Mouse (Mus musculus): Measurements from ENCODE around the gene Cd200r2.
A peak's percentile ranks its signal among the peaks of the same experiment; 100 is the strongest.
"Not testable (repeated sequence)": the region's sequence is repeated elsewhere in the genome, so short reads cannot be mapped to it uniquely, and the experiment has no call there.

Cd200r2 gene

DNA sequence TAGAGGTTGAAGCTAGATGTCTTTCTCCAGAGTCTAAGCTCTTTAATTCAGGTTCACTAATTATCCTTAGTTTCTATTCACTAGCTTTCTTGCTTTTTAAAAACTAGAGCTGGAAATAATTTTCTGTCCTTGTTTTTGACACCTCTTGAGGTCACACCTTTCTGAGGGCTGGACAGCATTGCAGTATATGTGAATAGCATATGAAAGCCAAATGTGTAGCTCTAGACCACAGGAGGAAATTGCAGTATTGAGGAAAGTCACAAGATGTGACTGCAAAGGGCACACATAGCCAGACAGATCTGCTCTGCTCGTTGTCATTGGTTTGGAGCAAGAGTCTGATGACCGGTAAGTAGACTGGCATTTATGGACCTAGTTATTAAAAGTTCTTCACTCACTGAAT is at the start of gene Cd200r2:
TSS of gene Cd200r2 (plus strand) at position 301 of the 400 bp plus-strand sequence.
- no peak for DNase-seq

DNA sequence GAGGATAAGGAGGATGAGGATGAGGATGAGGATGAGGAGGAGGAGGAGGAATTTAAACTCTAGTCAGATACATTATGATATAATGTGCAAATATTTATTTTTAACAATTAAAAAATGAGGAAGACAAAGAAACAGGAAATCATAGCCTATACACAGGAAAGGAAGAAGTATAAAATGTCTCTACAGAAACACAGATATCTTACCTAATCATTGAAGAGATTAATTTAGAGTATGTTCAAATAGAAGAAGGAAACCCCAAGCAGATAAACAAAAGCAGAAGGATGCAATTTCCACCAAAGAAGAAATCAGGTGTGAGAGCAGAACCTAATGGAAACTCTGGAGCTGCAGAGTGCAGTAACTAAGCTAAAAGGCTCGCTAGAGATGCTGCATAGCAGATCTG is 48.9 kb upstream of the Cd200r2 start:
- no peak for DNase-seq

DNA sequence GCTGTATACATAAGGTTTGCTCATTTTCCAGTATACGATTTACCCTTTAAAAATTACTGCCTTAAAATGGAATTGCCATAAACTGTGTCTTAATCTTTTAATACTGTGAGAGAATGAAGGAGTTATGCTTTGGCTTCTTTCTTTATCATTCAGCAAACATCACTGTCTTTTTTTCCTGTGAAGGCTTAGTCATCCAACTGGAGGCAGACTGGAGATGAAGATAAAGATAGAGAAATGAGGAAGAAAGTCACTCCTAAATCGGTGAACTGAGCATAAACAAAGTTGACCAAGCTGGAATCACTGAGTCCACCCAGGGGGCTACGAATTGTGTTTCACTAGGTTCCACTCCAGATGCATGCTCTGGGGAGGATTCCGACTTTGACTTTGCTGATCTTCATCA is 46.4 kb upstream of the Cd200r2 start:
- no peak for DNase-seq

DNA sequence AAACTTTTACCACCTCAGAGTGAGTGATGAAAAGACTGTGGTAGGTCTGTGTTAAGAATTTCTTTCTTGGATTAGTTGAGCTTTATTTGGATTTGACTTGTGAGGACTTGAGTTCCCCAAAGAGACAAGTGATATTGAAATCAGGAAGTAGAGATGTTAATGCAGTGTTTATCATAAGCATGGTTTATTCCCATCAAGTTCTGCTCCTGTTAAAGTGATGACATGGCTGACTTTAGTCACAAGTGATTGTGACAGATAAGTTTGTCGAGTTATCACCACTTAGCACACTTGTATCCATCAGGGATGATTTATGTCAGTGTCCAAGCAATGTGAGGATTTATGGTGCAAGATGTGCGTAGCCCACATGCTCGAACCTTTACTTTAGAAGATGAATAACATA is 34.6 kb upstream of the Cd200r2 start:
- no peak for DNase-seq

DNA sequence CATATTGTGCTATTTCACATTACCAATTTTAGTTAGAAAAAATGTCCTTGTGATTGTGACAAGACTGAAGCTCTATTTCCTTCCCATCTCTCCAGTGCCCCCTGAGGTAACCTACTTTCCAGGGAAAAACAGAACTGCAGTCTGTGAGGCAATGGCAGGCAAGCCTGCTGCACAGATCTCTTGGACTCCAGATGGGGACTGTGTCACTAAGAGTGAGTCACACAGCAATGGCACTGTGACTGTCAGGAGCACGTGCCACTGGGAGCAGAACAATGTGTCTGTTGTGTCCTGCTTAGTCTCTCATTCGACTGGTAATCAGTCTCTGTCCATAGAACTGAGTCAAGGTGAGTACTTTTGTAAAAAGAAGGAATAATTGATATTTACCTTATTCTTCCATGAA is 33.7 kb upstream of the Cd200r2 start:
- DNase-seq = not testable (repeated sequence)

DNA sequence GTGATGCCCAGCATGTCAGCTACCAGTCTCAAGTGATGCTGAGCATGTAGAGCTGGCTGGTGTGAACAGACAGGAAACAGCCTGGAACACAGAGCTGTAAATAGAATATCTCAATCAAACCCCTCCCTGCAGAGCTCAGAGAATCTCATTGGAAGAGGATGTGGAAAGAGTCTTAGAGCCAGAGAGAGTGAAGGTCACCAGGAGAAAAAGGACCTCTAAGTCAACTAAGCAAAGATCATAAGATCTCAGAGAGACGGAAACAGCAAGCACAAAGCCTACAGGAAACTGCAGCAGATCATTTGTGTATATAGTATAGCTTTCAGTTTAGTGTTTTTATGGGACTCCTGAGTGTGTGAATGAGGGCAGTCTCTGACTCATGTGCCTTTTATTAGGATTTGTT is 8.3 kb downstream of the Cd200r2 start:
- DNase-seq = no peak

DNA sequence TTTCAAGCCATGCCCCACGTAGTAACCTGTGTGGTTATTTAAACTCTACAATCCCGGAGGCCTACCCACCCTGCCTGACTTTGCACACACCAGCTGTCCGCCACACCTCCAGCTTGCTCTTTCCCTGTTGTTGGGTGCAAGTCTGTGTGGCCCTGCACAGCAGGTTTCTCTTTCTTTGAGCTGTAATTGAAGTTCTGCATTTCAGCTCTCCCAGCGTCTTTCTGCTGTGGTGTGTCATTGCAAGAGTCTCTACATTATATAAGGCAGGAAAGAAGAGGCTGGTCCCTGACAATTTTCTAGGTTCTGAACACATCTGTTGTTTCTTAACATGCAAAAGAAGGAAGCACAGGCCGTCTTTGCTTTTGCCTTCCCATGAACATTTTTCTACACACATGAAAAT is 9.7 kb downstream of the Cd200r2 start:
- no peak for DNase-seq

DNA sequence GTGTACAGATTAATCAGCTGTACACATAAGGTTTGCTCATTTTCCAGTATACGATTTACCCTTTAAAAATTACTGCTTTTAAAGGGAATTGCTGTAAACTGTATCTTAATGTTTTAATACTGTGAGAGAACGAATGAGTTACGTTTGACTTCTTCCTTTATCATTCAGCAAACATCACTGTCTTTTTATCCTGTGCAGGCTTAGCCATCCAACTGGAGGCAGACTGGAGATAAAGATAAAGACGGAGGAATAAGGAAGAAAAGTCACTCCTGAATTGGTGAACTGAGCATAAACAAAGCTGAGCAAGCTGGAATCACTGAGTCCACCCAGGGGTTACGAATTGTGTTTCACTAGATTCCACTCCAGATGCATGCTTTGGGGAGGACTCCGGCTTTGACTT is 10.7 kb downstream of the Cd200r2 start:
- no peak for DNase-seq

DNA sequence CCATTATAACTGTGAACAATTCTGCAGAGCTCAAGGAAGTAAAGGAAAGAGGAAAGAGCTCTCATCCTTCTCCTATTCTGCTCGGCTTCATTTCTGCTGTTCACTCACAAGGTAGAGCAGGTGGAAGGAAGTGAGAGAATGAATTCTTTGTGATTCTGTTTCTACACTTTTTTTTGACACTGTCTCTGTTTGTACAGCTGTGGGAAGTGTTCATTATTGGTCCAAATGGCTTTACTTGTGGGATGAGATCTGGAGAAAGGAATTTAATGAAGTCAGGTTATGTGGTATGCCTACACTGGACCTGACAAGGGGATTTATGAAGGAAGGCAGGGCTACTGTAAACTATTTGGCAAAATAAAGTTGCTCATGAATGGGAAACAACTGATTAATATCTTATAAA is 23.9 kb downstream of the Cd200r2 start:
- no peak for DNase-seq

DNA sequence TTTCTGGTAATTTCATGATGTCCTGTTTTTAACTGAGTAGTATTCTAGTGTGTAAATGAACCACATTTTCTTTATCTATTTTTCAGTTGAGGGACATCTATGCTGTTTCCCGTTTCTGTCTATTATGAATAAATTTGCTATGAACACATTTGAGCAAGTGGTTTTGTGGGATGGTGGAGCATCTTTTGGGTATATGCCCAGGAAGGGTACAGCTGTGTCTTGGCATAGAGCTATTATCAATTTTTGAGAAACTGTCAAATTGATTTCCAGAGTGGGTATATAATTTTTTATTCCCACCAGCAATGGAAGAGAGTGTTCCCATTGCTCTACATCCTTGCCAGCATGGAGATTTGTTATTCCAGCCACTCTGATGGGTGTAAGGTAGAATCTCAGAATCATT is 65.1 kb downstream of the Cd200r2 start:
- no peak for DNase-seq

DNA sequence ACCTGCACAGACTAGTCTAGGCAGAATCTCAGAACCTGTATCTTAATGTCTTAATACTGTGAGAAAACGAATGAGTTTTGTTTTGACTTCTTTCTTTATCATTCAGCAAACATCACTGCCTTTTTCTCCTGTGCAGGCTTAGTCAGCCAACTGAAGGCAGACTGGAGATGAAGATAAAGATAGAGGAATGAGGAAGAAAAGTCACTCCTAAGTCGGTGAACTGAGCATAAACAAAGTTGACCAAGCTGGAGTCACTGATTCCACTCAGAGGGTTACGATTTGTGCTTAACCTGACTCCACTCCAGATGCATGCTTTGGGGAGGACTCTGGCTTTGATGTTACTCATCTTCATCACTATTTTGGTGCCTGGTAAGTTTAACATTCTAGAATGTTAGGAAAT is 76.6 kb downstream of the Cd200r2 start, which contains the start of gene Cd200r3:
TSS of gene Cd200r3 (plus strand) at position 211 of the 400 bp plus-strand sequence.
- no peak for DNase-seq

DNA sequence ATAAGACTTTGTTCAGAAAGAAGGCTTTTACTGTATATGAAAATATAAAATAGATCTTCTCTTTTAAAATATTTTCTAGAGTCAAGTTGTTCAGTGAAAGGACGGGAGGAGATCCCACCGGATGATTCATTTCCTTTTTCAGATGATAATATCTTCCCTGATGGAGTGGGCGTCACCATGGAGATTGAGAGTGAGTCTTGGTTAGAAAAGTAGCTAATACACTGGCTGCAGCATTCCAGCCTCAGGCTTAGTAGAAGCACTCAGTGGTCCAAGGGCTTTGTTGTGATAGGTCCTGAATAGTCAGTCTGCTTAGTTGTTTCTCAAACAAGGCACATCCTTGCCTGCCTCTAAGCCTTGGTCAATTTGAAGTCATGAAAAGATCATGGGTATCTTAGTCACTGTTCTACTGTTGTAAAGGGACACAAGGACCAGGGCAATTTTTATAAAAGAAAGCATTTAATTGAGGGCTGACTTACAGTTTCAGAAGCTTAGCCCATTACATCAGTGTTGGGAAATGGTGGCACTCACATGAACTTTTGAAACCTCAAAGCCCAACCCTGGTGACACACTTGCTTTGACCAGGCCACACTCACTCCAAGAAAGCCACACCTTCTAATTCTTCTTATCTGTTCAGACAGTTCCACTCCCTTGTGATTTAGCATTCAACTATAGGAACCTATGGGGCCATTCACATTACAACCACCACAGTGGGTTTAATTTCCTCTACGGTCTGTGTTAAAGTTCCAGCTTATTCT is 84.6 kb downstream of the Cd200r2 start:
- DNase-seq = no peak

DNA sequence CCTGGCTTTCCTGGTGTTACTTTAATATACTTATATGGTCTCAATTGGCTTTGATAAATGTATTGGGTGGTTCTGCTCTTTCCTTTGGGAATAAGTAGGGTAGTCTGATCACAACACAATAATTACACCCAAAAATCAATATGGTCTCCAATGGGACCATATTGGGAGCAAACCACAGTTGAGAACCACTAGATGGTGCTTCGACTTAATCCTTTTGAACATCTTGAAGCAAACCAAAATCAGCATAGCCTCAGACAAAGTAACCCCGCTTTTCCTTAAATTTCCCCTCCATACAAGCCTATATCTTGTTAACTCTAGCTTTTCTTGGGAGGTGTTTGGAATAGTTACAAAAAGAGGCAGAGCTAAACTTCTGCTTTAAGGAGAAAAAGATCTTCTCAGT is 95.4 kb downstream of the Cd200r2 start:
- DNase-seq = no peak

DNA sequence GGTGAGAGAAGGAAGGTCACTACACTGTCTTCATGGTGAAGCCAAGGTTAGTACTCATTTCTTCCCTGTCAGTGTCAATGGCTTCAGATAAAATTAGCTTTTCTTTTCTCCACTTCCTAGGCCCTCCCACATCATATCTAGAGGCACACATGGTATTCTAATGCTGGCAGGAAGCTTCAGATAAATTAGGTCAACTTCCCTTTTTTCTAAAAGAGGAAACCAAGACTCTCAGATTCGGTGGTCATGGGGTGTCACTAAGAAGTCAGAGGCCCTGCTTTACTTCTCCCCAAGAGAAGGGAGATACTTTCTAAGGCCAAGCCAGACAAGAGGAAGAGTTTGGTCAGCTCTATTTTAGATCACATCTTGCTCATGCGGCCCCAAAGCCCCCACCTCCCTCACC is 95.9 kb downstream of the Cd200r2 start:
- peak in 1 of 2 experiments; percentile 2 for DNase-seq

DNA sequence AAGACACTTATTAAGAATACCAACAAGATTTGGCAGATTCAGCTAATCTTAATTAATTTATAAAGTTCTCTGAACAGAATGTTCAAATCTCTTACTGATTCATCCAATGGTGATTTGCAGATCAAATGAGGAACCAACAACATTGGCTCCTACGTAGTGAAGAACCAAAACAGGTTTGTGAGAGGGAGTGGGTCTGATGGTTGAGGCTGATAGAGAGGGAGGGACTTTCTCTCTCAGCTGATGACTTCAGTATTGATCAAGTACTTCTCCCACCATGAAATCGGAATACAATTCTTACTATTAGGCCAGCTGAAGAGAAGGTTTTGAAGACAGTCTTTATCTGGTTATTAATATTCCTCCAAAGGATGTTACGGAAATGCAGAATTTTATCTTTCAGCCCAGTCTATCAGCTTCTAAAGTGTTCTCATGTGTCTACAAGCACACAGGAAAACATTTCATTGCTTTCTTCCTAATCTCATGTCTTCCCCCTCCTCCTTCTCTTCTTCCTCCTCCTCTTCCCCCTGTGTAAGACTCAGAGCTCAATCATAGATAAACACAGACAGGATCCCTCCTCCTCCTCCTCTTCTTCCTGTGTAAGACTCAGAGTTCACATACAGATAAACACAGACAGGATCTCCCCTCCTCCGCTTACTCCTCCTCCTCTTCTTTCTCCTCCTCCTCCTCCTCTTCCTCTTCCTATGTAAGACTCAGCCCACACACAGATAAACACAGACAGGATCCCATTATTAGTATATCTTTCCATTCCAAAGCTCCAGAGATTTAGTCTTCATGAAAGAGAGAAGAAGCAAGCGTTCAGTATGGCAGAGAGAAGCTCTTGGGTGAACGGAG is 97.9 kb downstream of the Cd200r2 start:
- DNase-seq = no peak

DNA sequence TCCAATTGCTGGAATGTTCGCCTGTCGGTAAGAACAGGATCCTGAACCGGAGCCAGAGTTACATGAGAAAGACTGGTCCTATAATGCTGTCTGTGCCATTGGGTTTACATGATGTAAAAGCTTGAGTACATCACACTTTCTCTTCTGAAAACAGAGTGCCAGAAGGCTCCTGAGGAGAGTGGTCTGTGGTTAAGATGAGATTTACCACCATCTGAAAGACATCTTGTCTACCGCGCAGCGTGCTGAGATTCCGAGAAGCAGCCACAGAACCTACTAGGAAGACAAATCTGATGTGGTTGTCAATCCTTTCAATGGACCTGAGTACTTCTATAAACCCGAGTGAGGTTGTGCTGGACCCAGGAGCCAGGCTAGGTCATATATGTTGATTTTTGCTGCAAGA is 98.5 kb downstream of the Cd200r2 start:
- no peak for DNase-seq
